Mouse (Mus musculus) midbrain, embryonic 12.5 days (tissue): ENCODE data around the gene Gnat1. TPM values are rescaled to one million over a fixed set of nuclear protein-coding genes. Genes with fewer than 3 reads are reported as not detected.

ENCODE experiments used
- ATAC-seq: fragments of 200-750 bp; cut with Nextera tagmentation; 2 replicates; pipeline ENCODE4 v1.8.0; 2017; ENCODE audit warnings: low read depth, moderate TSS enrichment, moderate library complexity; ENCODE audit not compliant: low FRiP score
- H3K27ac ChIP-seq: fragments of 300-500 bp; sonication (generic); replicated peaks from 2 replicates; pipeline ENCODE4 v1.5.1; 2016; ENCODE audit warnings: mild to moderate bottlenecking
- H3K27me3 ChIP-seq: fragments of 300-500 bp; sonication (generic); 2 replicates; pipeline ENCODE4 v1.6.1; 2016; ENCODE audit warnings: mild to moderate bottlenecking
- H3K36me3 ChIP-seq: fragments of 300-500 bp; sonication (generic); 2 replicates; pipeline ENCODE4 v1.6.1; 2016
- H3K4me1 ChIP-seq: fragments of 300-500 bp; sonication (generic); 2 replicates; pipeline ENCODE4 v1.6.1; 2016
- H3K4me2 ChIP-seq: fragments of 300-500 bp; sonication (generic); replicated peaks from 2 replicates; pipeline ENCODE4 v1.6.1; 2016; ENCODE audit warnings: mild to moderate bottlenecking, moderate library complexity
- H3K4me3 ChIP-seq: fragments of 300-500 bp; sonication (generic); 2 replicates; pipeline ENCODE4 v1.5.1; 2016; ENCODE audit warnings: mild to moderate bottlenecking
- H3K9ac ChIP-seq: fragments of 300-500 bp; sonication (generic); replicated peaks from 2 replicates; pipeline ENCODE4 v1.6.1; 2016; ENCODE audit warnings: mild to moderate bottlenecking, moderate library complexity
- H3K9me3 ChIP-seq: fragments of 300-500 bp; sonication (generic); 2 replicates; pipeline ENCODE4 v1.6.1; 2016; ENCODE audit warnings: mild to moderate bottlenecking
- WGBS: fragments of 180-500 bp; shearing (Covaris S2); methylation state at CpG from one replicate; pipeline ENCODE4 v1.1.7; 2016; 5-methylcytosine and 5-hydroxymethylcytosine counted together
- polyA plus RNA-seq: library from polyadenylated mRNA; unstranded; fragments of >200 nt; fragmentation: Nextera tagmentation; extraction: Ambion mirVana; gene quantifications from 2 replicates; pipeline ENCODE4 v1.2.1, GENCODE M21; 2016

Gnat1 gene
- polyA plus RNA-seq, 1 experiment from 2014 or later: 1.9 TPM

GRCm38 (mm10) chr9:107698611-107699190 is 19.2 kb upstream of the Gnat1 start:
- H3K27ac ChIP-seq: peak overlapping the region; percentile 50
- H3K4me1 ChIP-seq: peaks cover 81% of the 10 kb centered on the region

GRCm38 (mm10) chr9:107697811-107698521 is 18.5 kb upstream of the Gnat1 start:
- Histone ChIP-seq H3K27ac (peak overlapping the region; percentile 50; the same call in 1 of the 2 replicates), H3K9me3 (no peaks in the 10 kb centered on the region), H3K27me3 (no peaks in the 10 kb centered on the region), H3K9ac (no peak overlapping the region; the same call in 1 of the 2 replicates), H3K4me3 (no peak overlapping the region), H3K4me1 (peaks cover 87% of the 10 kb centered on the region), H3K36me3 (peaks cover 21% of the 10 kb centered on the region; the same call in 1 of the 2 replicates), H3K4me2 (peak overlapping the region; percentile 28)
- 8% methylated on average over 14 of the region's 14 CpGs for WGBS
- ATAC-seq: no peak; the same call in none of the 2 replicates

More at GRCm38 (mm10) chr9:107698611-107699190, 19.2 kb upstream of the Gnat1 start:
- H3K4me2 ChIP-seq: peak overlapping the region; percentile 27
- 0 out of 2 replicates have a peak overlapping the region, but pooled peaks have one; percentile 0 for H3K4me3 ChIP-seq
- peaks cover 22% of the 10 kb centered on the region; the same call in 1 of the 2 replicates for H3K36me3 ChIP-seq
- no peak; the same call in 1 of the 2 replicates for ATAC-seq
- 0 out of 2 replicates have a peak overlapping the region, but pooled peaks have one; percentile 32 for H3K9ac ChIP-seq
- WGBS: 11% methylated on average over 14 of the region's 14 CpGs
- no peaks in the 10 kb centered on the region for H3K27me3 ChIP-seq
- H3K9me3 ChIP-seq: no peaks in the 10 kb centered on the region

GRCm38 (mm10) chr9:107696845-107697610 is 17.5 kb upstream of the Gnat1 start:
- ATAC-seq: peak; percentile 14; the same call in 1 of the 2 replicates
- no peaks in the 10 kb centered on the region for H3K27me3 ChIP-seq
- H3K4me2 ChIP-seq: peak overlapping the region; percentile 28; the same call in 1 of the 2 replicates
- H3K9ac ChIP-seq: peak overlapping the region; percentile 39; the same call in 1 of the 2 replicates
- peak overlapping the region; percentile 54 for H3K27ac ChIP-seq
- H3K4me1 ChIP-seq: peaks cover 82% of the 10 kb centered on the region
- WGBS: 15% methylated on average over 9 of the region's 9 CpGs
- H3K36me3 ChIP-seq: peaks cover 22% of the 10 kb centered on the region
- no peak overlapping the region for H3K4me3 ChIP-seq
- H3K9me3 ChIP-seq: no peaks in the 10 kb centered on the region

- H3K27me3 ChIP-seq: no peaks in the 10 kb centered on the region
- 35% methylated on average over 6 of the region's 6 CpGs for WGBS
- no peak for ATAC-seq
- H3K4me3 ChIP-seq: no peak overlapping the region
- H3K27ac ChIP-seq: no peak overlapping the region
- no peak overlapping the region for H3K4me2 ChIP-seq
- H3K4me1 ChIP-seq: peaks cover 74% of the 10 kb centered on the region
- no peak overlapping the region for H3K9ac ChIP-seq
- H3K9me3 ChIP-seq: no peaks in the 10 kb centered on the region
- peaks cover 32% of the 10 kb centered on the region for H3K36me3 ChIP-seq
These were observed 16.6 kb upstream of the Gnat1 start for GRCm38 (mm10) chr9:107696106-107696479.

GRCm38 (mm10) chr9:107695441-107696105 is 16.1 kb upstream of the Gnat1 start:
- Histone ChIP-seq H3K27me3 (no peaks in the 10 kb centered on the region), H3K36me3 (peaks cover 37% of the 10 kb centered on the region), H3K27ac (no peak overlapping the region), H3K4me1 (peaks cover 71% of the 10 kb centered on the region), H3K9ac (no peak overlapping the region), H3K4me3 (no peak overlapping the region), H3K9me3 (no peaks in the 10 kb centered on the region), H3K4me2 (no peak overlapping the region)
- WGBS: 79% methylated on average over 12 of the region's 12 CpGs
- ATAC-seq: no peak

GRCm38 (mm10) chr9:107694627-107695026 is 15.1 kb upstream of the Gnat1 start:
- Histone ChIP-seq H3K36me3 (peaks cover 46% of the 10 kb centered on the region), H3K9me3 (no peaks in the 10 kb centered on the region), H3K27me3 (no peaks in the 10 kb centered on the region), H3K27ac (no peak overlapping the region), H3K4me1 (peaks cover 61% of the 10 kb centered on the region), H3K4me2 (no peak overlapping the region), H3K4me3 (no peak overlapping the region), H3K9ac (no peak overlapping the region)
- no peak for ATAC-seq
- WGBS: 67% methylated on average over 7 of the region's 7 CpGs

GRCm38 (mm10) chr9:107693433-107693987 is 14.0 kb upstream of the Gnat1 start:
- Histone ChIP-seq H3K9me3 (no peaks in the 10 kb centered on the region), H3K4me3 (no peak overlapping the region), H3K4me2 (no peak overlapping the region), H3K36me3 (peaks cover 56% of the 10 kb centered on the region), H3K27ac (peak overlapping the region; percentile 42; the same call in 1 of the 2 replicates), H3K9ac (no peak overlapping the region), H3K4me1 (peaks cover 50% of the 10 kb centered on the region), H3K27me3 (no peaks in the 10 kb centered on the region)
- no peak for ATAC-seq
- WGBS: 62% methylated on average over 4 of the region's 4 CpGs

- Histone ChIP-seq H3K9ac (no peak overlapping the region), H3K9me3 (no peaks in the 10 kb centered on the region), H3K36me3 (peaks cover 63% of the 10 kb centered on the region), H3K27me3 (no peaks in the 10 kb centered on the region), H3K4me2 (no peak overlapping the region), H3K4me1 (peaks cover 43% of the 10 kb centered on the region), H3K27ac (no peak overlapping the region; the same call in 1 of the 2 replicates), H3K4me3 (no peak overlapping the region)
- 70% methylated on average over 5 of the region's 5 CpGs for WGBS
- no peak for ATAC-seq
These were observed 13.3 kb upstream of the Gnat1 start for GRCm38 (mm10) chr9:107692785-107693184.

GRCm38 (mm10) chr9:107690391-107690790 is 10.9 kb upstream of the Gnat1 start:
- 90% methylated on average over 8 of the region's 8 CpGs for WGBS
- Histone ChIP-seq H3K4me3 (no peak overlapping the region), H3K27me3 (no peaks in the 10 kb centered on the region), H3K9me3 (no peaks in the 10 kb centered on the region), H3K9ac (no peak overlapping the region), H3K27ac (no peak overlapping the region), H3K4me2 (no peak overlapping the region), H3K36me3 (peaks cover 77% of the 10 kb centered on the region), H3K4me1 (peaks cover 23% of the 10 kb centered on the region)
- no peak for ATAC-seq

- H3K36me3 ChIP-seq: peaks cover 78% of the 10 kb centered on the region
- H3K9ac ChIP-seq: no peak overlapping the region
- no peaks in the 10 kb centered on the region for H3K27me3 ChIP-seq
- ATAC-seq: no peak
- no peak overlapping the region for H3K27ac ChIP-seq
- no peak overlapping the region for H3K4me3 ChIP-seq
- H3K4me2 ChIP-seq: no peak overlapping the region
- H3K9me3 ChIP-seq: no peaks in the 10 kb centered on the region
- WGBS: 84% methylated on average over 7 of the region's 7 CpGs
- peaks cover 16% of the 10 kb centered on the region for H3K4me1 ChIP-seq
These were observed 9.4 kb upstream of the Gnat1 start for GRCm38 (mm10) chr9:107688939-107689338.

GRCm38 (mm10) chr9:107688415-107688814 is 8.9 kb upstream of the Gnat1 start:
- Histone ChIP-seq H3K4me2 (no peak overlapping the region), H3K27ac (no peak overlapping the region), H3K27me3 (no peaks in the 10 kb centered on the region), H3K36me3 (peaks cover 83% of the 10 kb centered on the region), H3K4me1 (peaks cover 13% of the 10 kb centered on the region), H3K9me3 (no peaks in the 10 kb centered on the region), H3K4me3 (no peak overlapping the region), H3K9ac (no peak overlapping the region)
- no peak for ATAC-seq
- 90% methylated on average over 5 of the region's 5 CpGs for WGBS
